Mouse (Mus musculus) liver, embryonic 16.5 days (tissue): ENCODE measurements at regions not wholly inside any gene's neighbourhood (a gene's known extent, or its start where the extent isn't known, plus 50 kb on each side); places are given as distances from the start of the nearest gene placed in this dataset.

ENCODE experiments used
- ATAC-seq: fragments of 200-750 bp; cut with Nextera tagmentation; 2 replicates; pipeline ENCODE4 v1.8.0; 2017; ENCODE audit warnings: low read depth, mild to moderate bottlenecking, moderate number of reproducible peaks, moderate library complexity
- H3K27ac ChIP-seq: fragments of 300-500 bp; sonication (generic); 2 replicates; pipeline ENCODE4 v1.5.1; 2014; ENCODE audit warnings: mild to moderate bottlenecking, low read length
- H3K27me3 ChIP-seq: fragments of 300-500 bp; sonication (generic); 2 replicates; pipeline ENCODE4 v1.6.1; 2014; ENCODE audit warnings: low read depth, low read length, mixed read lengths; ENCODE audit not compliant: control insufficient read depth, insufficient read depth
- H3K36me3 ChIP-seq: fragments of 300-500 bp; sonication (generic); 2 replicates; pipeline ENCODE4 v1.6.1; 2014; ENCODE audit warnings: mild to moderate bottlenecking; ENCODE audit not compliant: control insufficient read depth, insufficient read depth
- H3K4me1 ChIP-seq: fragments of 300-500 bp; sonication (generic); 2 replicates; pipeline ENCODE4 v1.6.1; 2014; ENCODE audit warnings: low read depth, low read length, mixed read lengths; ENCODE audit not compliant: control insufficient read depth
- H3K4me2 ChIP-seq: fragments of 300-500 bp; sonication (generic); 2 replicates; pipeline ENCODE4 v1.6.1; 2014; ENCODE audit warnings: low read depth, low read length, mixed read lengths
- H3K4me3 ChIP-seq: fragments of 300-500 bp; sonication (generic); 2 replicates; pipeline ENCODE4 v1.5.1; 2014; ENCODE audit warnings: low read depth, mild to moderate bottlenecking, low read length
- H3K9ac ChIP-seq: fragments of 300-500 bp; sonication (generic); 2 replicates; pipeline ENCODE4 v1.6.1; 2014; ENCODE audit warnings: low read depth, low read length
- H3K9me3 ChIP-seq: fragments of 300-500 bp; sonication (generic); replicated peaks from 2 replicates; pipeline ENCODE4 v1.6.1; 2016; ENCODE audit warnings: low read length; ENCODE audit not compliant: control insufficient read depth
- WGBS: fragments of 180-500 bp; shearing (Covaris S2); extraction: QIAGEN DNeasy Blood & Tissue Kit; methylation state at CpG from one replicate; pipeline ENCODE4 v1.1.7; 2014; ENCODE audit not compliant: insufficient replicate concordance; 5-methylcytosine and 5-hydroxymethylcytosine counted together

- Histone ChIP-seq H3K9ac (no peak overlapping the region), H3K4me3 (no peak overlapping the region), H3K4me2 (no peak overlapping the region), H3K27ac (no peak overlapping the region), H3K4me1 (no peaks in the 10 kb centered on the region), H3K9me3 (no peaks in the 10 kb centered on the region), H3K27me3 (no peaks in the 10 kb centered on the region), H3K36me3 (no peaks in the 10 kb centered on the region)
- 56% methylated on average over 5 of the region's 5 CpGs for WGBS
- ATAC-seq, result no peak
Measured at GRCm38 (mm10) chr2:138123331-138123730, 133.0 kb upstream of the Btbd3 start.

GRCm38 (mm10) chr2:138120868-138121267 is 135.5 kb upstream of the Btbd3 start:
- no peak overlapping the region for H3K9ac ChIP-seq
- H3K9me3 ChIP-seq, result no peaks in the 10 kb centered on the region
- no peak overlapping the region for H3K4me3 ChIP-seq
- no peaks in the 10 kb centered on the region for H3K27me3 ChIP-seq
- H3K27ac ChIP-seq, result no peak overlapping the region
- no peak for ATAC-seq
- no peak overlapping the region for H3K4me2 ChIP-seq
- 45% methylated on average over 1 of the region's 1 CpGs for WGBS
- H3K4me1 ChIP-seq, result no peaks in the 10 kb centered on the region
- H3K36me3 ChIP-seq, result no peaks in the 10 kb centered on the region

- Histone ChIP-seq H3K36me3 (no peaks in the 10 kb centered on the region), H3K4me1 (no peaks in the 10 kb centered on the region), H3K27me3 (no peaks in the 10 kb centered on the region), H3K27ac (no peak overlapping the region), H3K9me3 (no peaks in the 10 kb centered on the region), H3K4me3 (no peak overlapping the region), H3K9ac (no peak overlapping the region), H3K4me2 (no peak overlapping the region)
- WGBS, result 43% methylated on average over 2 of the region's 2 CpGs
- ATAC-seq, result no peak
Measured at GRCm38 (mm10) chr2:138120131-138120530, 136.2 kb upstream of the Btbd3 start.

- no peaks in the 10 kb centered on the region for H3K36me3 ChIP-seq
- H3K27ac ChIP-seq, result no peak overlapping the region
- H3K4me1 ChIP-seq, result no peaks in the 10 kb centered on the region
- H3K9ac ChIP-seq, result no peak overlapping the region
- H3K4me3 ChIP-seq, result no peak overlapping the region
- WGBS, result 59% methylated on average over 2 of the region's 2 CpGs
- no peaks in the 10 kb centered on the region for H3K9me3 ChIP-seq
- no peak overlapping the region for H3K4me2 ChIP-seq
- no peaks in the 10 kb centered on the region for H3K27me3 ChIP-seq
- no peak for ATAC-seq
Measured at GRCm38 (mm10) chr2:138099777-138100176, 156.6 kb upstream of the Btbd3 start.

- Histone ChIP-seq H3K27ac (no peak overlapping the region), H3K4me1 (no peaks in the 10 kb centered on the region), H3K9me3 (no peaks in the 10 kb centered on the region), H3K27me3 (no peaks in the 10 kb centered on the region), H3K36me3 (no peaks in the 10 kb centered on the region), H3K4me2 (no peak overlapping the region), H3K4me3 (no peak overlapping the region), H3K9ac (no peak overlapping the region)
- ATAC-seq, result no peak
- 66% methylated on average over 6 of the region's 6 CpGs for WGBS
Measured at GRCm38 (mm10) chr2:138085390-138085789, 171.0 kb upstream of the Btbd3 start.

- H3K27me3 ChIP-seq, result no peaks in the 10 kb centered on the region
Measured at GRCm38 (mm10) chr2:138084564-138085283, 171.6 kb upstream of the Btbd3 start.

GRCm38 (mm10) chr2:138074020-138074613 is 182.2 kb upstream of the Btbd3 start:
- 78% methylated on average over 6 of the region's 6 CpGs for WGBS
- no peak overlapping the region for H3K9ac ChIP-seq
- no peaks in the 10 kb centered on the region for H3K9me3 ChIP-seq

More at GRCm38 (mm10) chr2:138084564-138085283, 171.6 kb upstream of the Btbd3 start:
- H3K4me3 ChIP-seq, result no peak overlapping the region
- no peaks in the 10 kb centered on the region for H3K4me1 ChIP-seq
- no peaks in the 10 kb centered on the region for H3K9me3 ChIP-seq
- 79% methylated on average over 6 of the region's 6 CpGs for WGBS
- H3K27ac ChIP-seq, result no peak overlapping the region
- no peak overlapping the region for H3K4me2 ChIP-seq
- H3K36me3 ChIP-seq, result no peaks in the 10 kb centered on the region
- ATAC-seq, result no peak
- no peak overlapping the region for H3K9ac ChIP-seq

GRCm38 (mm10) chr2:138072165-138072728 is 184.1 kb upstream of the Btbd3 start:
- Histone ChIP-seq H3K27ac (no peak overlapping the region), H3K4me2 (no peak overlapping the region), H3K4me1 (no peaks in the 10 kb centered on the region), H3K36me3 (no peaks in the 10 kb centered on the region), H3K27me3 (no peaks in the 10 kb centered on the region), H3K4me3 (no peak overlapping the region), H3K9me3 (no peaks in the 10 kb centered on the region), H3K9ac (no peak overlapping the region)
- ATAC-seq, result no peak
- 46% methylated on average over 6 of the region's 6 CpGs for WGBS

More at GRCm38 (mm10) chr2:138074020-138074613, 182.2 kb upstream of the Btbd3 start:
- no peak for ATAC-seq
- Histone ChIP-seq H3K4me2 (no peak overlapping the region), H3K27ac (no peak overlapping the region), H3K36me3 (no peaks in the 10 kb centered on the region), H3K4me3 (no peak overlapping the region), H3K4me1 (no peaks in the 10 kb centered on the region), H3K27me3 (no peaks in the 10 kb centered on the region)

- WGBS, result 45% methylated on average over 4 of the region's 4 CpGs
- H3K4me3 ChIP-seq, result no peak overlapping the region
- H3K9me3 ChIP-seq, result no peaks in the 10 kb centered on the region
- H3K4me2 ChIP-seq, result no peak overlapping the region
- no peak overlapping the region for H3K27ac ChIP-seq
- no peak for ATAC-seq
- no peaks in the 10 kb centered on the region for H3K27me3 ChIP-seq
- no peaks in the 10 kb centered on the region for H3K36me3 ChIP-seq
- no peaks in the 10 kb centered on the region for H3K4me1 ChIP-seq
- no peak overlapping the region for H3K9ac ChIP-seq
Measured at GRCm38 (mm10) chr2:138053081-138053480, 203.3 kb upstream of the Btbd3 start.
